Mouse (Mus musculus) adrenal gland, postnatal 4 days (tissue): ENCODE data around the gene Zfp26. TPM values are rescaled to one million over a fixed set of nuclear protein-coding genes. Genes with fewer than 3 reads are reported as not detected.

ENCODE experiments used
- DNase-seq, 2 experiments: peaks; one replicate each; pipeline ENCODE4 v3.0.0; 2021 to 2022; ENCODE audit warnings: low spot score in 2 of 2, mixed read lengths in 2 of 2
- long read RNA-seq, 2 experiments: library from polyadenylated mRNA; stranded (forward); transcript quantifications; one replicate each; pipeline ENCODE4 v2.0.0; 2021
- total RNA-seq, 2 experiments: library from RNA; stranded (reverse); gene quantifications; 2 replicates each; pipeline ENCODE4 v1.2.3; 2021

Zfp26 gene
- 10 to 100 TPM; 39.4 to 41.6 TPM for total RNA-seq
- long read RNA-seq, experiment 1, partial matches to known transcripts = 0 of 2 reads
- long read RNA-seq, experiment 1, other reads (novel, unspliced or antisense) = 2 of 2 reads
- long read RNA-seq, experiment 2, partial matches to known transcripts = 0 of 10 reads
- long read RNA-seq, experiment 2, other reads (novel, unspliced or antisense) = 10 of 10 reads

DNA sequence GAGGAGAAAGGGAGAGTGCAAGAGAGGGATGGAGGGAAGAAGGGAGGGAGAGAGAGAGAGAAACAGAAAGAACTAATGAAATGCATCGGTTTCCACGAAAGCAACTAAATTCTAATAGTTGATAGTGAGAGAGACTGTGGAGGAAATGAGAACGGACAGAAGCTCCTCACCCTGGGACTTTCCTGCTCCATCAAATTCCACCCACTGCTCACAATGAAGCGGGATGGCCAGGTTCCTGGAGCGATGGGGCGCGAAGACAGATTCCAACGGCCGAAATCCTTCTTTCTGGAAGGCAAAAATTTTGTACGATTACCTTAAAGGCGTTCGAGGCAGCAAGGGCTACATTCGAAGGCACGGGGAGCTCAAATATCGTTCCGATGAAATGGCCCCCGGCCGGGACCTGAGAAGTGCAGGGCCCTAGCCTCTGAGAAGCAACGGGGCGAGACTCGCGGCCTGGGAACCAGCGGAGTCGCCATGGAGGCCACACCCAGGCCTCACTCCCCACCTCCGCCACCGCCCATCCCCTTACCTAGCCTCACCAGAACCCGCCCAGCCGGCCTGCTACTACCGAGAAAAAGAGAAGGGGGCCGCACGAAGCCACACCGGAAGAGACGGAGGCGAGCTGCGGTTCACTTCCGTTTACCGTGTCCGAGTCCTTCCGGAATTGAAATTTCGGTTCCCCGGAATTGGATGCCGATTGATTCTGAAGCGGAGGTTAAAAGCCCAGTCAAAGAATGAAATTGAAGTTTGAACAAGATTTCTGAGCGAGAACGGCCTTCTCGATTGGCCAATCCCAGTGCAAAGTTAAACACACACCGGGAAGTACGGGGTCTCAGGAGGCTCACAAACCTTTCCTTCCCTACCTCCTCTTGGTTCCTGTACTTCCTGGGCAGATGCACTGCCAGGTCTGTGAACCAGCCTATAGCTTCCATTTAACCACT lies at the start of gene Zfp26:
Zfp26 (minus strand) TSS at position 786 of the 941 bp plus-strand sequence.
- peak; percentile 30 to 62 for DNase-seq

DNA sequence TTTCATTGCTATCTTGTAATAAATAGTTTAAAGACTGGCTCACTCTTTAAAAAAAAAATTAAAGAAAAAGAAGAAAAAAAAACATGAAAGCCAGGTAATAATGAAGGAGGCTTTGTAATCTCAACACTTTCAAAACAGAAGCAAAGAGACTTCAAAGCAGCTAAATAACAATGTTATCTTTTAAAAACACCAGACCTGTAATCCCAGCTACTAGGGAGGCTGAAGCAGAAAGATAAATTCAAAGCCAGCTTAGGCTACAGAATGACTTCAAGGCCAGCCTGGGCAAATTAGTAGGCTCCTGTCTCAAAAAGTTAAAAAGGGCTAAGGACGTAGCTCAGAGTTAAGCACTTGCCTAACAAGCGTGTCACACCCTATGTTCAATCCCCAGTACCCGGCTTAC lies 49.7 kb upstream of the Zfp26 start:
- no peak for DNase-seq

DNA sequence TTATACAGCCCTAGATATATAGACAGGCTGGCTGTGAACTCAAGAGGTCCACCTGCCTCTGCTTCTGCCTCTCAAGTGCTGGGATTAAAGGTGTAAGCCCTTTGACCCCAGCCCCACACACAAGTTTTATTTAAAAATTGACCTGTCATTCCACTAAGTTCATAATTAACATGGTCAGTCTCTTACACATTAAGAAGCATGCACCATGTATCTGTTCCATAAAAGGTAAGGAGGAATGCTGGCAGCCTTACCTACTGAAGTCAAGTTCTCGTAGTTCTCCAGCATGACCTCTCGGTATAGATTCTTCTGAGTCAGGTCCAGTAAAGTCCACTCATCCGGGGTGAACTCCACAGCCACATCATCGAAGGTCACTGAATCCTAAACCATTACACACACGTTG lies 44.8 kb upstream of the Zfp26 start:
- no peak for DNase-seq

DNA sequence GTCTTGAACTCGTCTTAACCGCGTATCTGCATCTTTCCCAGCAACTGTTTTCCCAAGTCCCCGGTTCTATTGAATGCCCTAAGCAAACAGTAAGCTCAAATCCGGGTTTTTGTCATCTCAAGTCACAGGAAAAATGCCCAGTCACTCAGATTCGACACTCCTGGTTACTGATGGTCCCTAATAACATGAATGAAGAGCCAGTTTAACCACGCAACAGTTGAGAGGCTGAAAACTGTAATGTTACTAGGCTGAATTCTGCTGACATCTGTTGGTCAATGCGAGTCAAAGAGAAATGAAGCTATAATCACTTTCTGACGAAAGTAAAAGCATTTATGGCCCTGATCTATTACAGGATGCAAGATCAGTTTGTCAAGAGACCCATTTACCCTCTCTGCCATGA lies 33.3 kb upstream of the Zfp26 start:
- no peak for DNase-seq

DNA sequence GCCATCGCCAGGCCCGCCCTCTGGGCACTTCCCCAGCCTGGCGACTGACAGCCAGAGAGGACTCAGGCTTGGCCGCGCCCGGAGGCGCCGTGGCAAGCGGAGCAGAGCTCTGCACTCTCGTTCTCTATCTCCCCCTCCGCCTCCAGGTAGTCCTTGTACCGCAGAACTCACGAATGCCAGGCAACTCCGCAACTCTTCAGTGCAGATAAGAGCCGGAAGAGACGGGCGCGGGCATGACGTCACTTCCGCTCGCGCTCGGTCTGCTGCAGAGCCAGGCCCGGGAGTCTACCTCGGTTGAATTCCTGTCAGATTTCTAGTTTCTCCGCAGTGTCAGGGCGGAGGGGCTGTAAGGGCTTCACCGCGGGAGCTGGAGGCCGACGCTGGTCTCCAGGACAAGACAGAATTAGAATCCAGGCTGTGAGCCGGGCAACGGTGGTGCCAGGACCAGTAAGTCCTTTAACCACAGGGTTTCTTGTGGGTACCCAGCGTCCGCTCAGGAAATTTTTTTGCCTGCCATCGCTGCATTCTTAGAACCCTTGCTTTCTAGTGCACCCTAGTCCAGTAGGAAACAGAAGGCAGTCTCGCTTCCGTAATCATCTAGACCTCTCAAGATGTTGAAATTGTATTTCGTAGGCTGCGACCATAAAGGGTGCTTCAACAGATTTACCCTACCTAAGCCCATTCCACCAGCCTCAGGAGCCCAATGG lies 32.7 kb upstream of the Zfp26 start, which contains the start of gene Zfp426:
Zfp426 (minus strand) TSS at position 220 of the 707 bp plus-strand sequence.
- peak; percentile 58 to 65 for DNase-seq

DNA sequence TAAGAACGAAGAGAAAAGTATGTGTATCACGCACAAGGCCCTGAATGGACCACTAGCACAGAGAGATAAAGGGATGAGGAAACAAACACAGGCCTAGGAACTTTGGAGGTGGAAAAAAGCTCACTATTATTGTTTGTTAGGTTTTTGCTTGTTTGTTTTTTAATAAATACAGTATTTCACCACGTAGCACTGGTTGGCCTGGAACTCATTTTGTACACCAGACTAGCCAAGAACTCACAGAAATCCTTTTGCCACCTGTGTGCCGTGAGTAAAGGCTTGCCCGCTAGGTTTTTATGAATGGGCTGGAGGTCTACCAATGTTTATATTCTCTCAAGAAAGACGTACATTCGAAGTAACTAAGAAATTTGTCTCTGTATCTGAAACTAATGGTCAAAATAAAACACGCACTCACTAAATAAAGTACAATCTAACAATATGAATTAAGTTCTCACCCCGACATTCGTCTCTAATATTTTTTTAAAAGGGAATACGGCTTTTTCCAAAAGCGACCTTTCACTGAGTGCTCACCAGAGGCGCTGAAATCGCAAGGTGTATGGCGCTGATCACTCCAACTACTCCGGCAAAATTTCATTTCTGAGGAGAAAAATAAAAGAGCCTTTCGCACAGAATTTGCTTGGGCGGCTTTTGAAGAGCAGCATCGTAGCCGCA lies 32.0 kb upstream of the Zfp26 start:
- no peak for DNase-seq

DNA sequence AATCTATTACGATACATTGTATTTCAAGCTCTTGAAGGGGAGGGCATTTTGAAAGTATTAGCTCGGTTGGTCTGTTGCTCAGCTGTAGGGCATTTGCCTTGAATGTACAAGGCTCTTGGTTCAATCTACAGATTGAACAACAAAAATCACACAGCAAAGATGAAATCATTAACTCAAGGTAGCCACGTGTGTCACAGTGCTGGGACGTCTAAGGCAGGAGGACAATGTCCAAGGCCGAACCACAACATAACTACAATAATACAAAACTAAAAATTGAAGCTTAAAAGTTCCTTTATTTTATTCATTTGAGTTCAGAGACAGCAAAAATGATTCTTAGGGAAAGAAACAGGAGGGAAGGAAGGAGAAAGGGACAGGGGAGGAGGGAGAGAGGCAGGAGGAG lies 29.6 kb upstream of the Zfp26 start:
- DNase-seq = no peak

DNA sequence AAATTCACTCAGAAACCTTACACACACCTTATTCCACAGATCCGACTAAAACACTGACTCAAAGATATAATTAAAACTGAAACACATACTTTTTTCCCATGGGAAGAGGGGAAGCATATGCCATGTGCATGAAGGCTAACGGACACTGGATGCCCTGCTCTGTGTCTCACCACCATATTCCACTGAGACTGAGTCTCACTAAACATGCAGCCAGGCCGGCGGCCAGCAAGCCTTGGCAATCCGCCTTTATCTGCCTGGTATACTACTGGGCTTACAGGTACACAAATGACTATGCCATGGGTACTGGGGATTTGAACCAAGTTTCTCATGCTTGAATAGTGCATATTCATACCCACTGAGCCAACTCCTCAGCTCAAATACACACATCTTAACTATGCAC lies 19.4 kb upstream of the Zfp26 start:
- no peak for DNase-seq

DNA sequence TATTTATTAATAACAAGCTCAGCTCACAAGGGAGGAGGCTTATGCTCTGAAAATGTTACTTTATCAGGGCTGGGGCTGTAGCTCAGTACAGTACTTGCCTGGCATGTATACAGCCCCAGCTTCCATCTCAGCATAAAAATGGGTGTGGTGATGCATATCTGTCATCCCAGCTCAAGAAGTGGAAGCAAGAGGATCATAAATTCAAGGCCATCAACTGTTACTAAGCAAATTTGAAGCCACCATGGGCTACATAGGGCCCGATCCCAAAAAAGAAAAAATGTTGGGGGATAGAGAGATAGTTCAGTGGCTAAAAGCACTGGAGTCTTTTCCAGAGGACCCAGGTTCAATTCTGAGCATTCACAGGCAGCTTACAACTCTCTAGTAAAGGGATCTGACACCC lies 16.7 kb upstream of the Zfp26 start:
- DNase-seq = no peak

DNA sequence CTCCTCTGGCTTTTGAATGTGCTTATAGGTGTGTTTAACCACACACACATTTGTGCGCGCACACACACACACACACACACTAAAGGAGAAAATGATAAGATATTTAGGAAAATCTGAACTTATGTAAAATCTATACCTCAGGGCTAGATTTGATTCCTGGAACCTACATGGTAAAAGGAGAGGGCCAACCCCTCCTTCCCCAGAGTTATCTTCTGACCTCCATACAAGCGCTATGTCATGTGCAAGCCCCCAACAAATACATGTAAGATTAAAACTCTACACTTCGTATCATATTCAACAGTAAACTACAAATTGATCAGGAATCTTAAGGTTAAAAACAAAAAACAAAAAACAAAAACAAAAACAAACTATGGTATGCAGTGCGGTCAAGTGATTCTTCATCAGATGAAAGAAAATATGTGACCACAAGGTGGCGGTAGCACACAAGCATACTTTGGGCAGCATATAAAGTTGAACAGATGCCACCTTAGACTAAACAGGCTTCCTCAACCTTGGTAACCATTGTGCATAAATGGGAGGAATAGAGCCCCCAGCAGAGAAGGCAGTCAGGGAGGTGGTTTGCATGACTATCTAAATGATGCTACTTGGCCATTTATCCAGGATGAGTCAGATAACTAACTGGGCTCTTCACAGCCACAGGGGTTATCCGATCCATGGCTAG lies 6.9 kb upstream of the Zfp26 start:
- peak in 1 of 2 experiments; percentile 23 for DNase-seq

DNA sequence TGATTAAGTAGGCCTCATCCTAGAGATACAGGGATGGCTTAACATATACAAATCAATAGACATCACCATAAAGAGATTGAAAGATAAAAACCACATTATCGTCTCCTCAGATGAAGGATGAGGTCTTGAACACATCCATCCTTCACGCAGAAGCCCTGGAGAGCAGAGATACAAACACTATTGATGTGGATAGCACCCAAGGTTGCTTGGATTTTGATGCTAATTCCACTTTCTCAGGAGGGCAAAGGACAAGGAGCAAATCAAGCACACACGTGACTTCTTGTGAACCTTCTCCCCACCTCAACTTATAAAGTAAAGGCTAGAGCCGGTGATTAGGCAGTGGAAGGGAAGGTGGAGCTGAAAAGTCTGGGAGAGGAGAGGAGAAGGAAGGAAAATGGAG lies 6.3 kb downstream of the Zfp26 start:
- no peak for DNase-seq

DNA sequence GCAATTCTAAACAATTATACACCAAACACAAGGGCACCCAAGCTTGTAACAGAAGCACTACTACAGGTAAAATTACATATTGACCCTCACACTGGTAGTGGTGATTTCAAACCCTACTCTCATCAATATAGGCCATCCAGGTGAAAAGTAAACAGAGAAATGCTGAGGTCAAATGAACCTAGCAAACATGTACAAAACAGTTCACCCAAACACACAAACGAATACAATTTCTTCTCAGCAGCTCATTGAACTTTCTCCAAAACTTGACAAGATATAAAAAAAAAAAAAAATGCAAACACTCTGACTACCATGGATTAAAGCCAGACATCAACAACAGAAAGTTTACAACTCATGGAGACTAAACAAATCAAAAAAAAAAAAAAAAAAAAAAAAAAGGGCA lies 8.5 kb downstream of the Zfp26 start:
- DNase-seq = no peak

DNA sequence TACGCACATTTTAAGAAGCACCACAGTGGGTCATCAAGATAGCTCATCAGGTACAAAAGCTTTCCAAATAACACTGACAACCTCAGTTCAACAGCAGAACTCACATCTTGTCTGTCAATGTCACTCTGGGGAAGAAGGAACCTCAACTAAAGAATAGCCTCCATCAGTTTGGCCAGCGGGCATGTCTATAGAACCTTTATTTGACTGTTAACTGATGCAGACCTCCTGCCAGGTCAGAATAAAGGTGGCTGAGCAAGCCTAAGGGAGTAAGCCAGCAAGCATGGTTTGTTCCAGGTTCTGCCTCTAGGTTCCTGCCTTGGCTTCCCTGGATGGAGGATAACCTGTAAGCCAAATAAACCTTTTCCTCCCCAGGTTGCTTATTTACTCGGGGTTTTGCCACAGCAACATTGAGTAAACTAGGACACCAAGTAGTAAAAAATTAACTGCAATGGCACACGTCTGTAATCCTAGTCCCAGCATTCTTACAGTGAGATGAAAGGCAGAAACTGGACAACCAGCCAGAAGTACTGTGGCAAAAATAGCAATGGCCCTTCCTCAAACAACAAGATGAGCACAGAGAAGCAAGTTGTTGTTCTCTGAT lies 16.7 kb downstream of the Zfp26 start:
- no peak for DNase-seq

DNA sequence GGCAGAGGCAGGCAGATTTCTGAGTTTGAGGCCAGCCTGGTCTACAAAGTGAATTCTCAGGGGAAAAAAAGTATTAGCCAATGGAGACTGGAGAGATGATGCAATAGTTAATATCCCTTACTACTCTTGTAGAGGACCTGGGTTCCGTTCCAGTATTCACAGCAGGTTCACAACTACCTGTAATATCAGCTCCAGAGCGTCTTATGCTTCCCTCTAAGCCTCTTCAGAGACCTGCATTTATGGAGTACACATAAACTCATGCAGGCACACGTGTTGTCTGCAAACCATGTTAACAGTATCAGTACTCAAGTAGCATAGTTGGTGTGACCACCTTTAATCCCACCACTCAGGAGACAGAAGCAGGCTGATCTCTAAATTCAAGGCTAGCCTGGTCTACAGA lies 30.0 kb downstream of the Zfp26 start:
- DNase-seq = no peak

DNA sequence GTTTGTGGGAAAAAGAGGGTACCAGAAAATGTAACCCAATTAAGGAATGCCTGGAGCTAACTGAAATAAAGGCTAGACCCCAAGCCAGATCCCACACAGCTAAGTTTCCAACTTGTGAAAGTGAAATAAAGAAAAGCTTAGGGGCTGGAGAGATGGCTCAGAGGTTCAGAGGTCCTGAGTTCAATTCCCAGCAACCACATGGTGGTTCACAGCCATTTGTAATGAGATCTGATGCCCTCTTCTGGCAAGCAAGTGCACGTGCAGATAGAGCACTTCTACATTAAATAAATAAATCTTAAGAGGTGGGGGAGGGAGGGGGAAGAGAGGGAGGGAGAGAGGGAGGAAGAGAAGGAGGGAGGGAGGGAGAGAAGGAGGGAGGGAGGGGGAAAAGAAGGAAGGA lies 48.5 kb downstream of the Zfp26 start:
- DNase-seq = no peak

DNA sequence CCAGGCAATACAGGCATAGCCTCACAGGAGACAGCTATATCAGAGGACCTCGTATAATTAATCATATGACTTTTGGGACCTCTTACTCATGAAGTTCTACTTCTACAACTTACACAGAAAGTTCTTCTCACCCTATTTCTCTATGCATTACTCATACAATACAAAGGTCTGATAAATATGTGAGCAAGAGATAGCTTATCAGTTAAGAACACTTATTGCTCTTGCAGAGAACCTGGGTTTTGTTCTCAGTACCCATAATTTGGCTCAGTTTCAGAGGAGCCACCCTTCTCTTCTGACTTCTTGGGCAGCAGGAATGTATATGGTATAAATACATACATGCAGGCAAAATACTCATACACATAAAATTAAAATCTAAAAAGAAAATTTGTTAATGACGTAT lies 50.6 kb downstream of the Zfp26 start:
- no peak for DNase-seq

DNA sequence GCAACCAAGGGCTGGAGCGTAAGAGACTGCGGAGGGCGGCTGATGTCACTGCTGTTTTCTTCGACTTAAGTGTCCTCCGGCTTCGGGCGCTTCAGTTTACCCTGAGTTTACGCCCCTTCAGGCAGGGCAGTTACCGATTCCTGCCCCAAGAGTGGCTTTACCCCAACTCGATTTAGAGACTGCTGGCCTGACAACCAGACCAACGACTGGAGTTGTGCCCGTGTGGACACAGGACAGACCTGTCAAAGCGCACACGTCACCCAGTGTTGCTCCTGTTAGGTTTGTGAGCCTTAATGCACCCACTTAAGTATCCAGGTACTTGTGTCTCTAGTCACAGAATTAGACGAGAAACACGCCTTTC lies 74.6 kb downstream of the Zfp26 start:
- no peak for DNase-seq

DNA sequence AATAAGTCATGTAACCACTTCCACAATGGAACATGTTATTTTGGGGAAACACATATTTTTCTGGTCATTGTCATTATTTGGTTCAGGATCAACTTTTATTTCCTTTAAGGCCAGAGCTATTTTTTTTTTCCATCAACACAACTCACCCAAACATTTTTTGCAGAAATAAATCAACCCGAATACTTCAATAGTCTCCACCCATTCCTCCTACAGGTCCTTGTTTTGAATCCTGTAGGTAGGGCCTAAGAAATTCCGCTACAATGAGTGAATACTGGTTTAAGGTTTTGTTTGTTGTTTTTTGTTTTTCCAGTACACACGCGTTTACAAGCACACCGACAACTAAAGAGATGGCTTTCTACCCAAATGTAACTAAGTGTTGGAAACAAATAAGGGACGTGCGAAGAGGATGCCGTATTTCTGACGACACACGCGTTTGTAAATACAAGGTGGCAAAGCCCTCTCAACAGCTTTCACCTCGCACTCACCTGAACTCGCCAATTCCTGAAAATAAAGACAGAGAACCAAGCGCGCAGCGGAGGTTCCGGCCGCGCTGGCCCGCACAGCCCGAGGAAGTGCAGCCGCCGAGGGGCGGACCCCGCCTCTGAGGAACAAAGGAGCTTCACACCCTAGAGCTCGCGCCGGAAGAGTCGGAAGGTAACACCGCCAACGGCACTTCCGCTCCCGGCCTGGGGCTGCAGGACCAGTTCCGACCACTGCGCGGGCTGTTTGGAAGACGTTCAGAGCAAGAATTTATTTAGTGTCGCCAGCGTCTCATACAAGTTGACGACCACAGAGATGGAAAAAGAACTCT lies 75.2 kb downstream of the Zfp26 start, which contains the start of gene Zfp560:
Zfp560 (minus strand) TSS at position 646 of the 811 bp plus-strand sequence.
- DNase-seq = peak; percentile 75 to 85

DNA sequence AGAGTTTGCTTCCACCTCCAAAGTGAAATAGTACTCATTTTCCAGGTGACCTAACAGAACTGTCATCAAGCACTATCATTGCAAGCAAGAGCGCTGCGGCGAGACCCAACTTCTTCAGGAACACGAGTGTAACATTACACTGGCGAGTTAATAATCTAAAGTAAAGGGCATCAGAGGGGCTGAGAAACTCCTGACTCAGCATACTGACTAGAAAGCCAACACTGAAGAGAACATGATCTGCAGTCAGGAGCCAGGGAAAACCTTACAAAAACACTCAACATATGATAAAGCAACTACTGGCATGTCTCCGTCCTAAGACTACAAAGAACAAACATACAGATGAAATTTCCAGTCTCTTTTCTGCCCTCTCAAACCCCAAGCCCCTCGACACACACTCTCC lies 76.3 kb downstream of the Zfp26 start:
- no peak for DNase-seq
